Mouse (Mus musculus) stomach, postnatal 0 days (tissue): ENCODE data around the gene Bcam. TPM values are rescaled to one million over a fixed set of nuclear protein-coding genes. Genes with fewer than 3 reads are reported as not detected.

ENCODE experiments used
- ATAC-seq: fragments of 200-750 bp; cut with Nextera tagmentation; 2 replicates; pipeline ENCODE4 v1.8.0; 2017; ENCODE audit not compliant: low FRiP score, low TSS enrichment
- DNase-seq: peaks from one replicate; pipeline ENCODE4 v3.0.0-alpha.2; 2016; ENCODE audit warnings: low spot score
- H3K27ac ChIP-seq: fragments of 300-500 bp; sonication (generic); replicated peaks from 2 replicates; pipeline ENCODE4 v1.5.1; 2014; ENCODE audit warnings: mild to moderate bottlenecking, control low read depth
- H3K27me3 ChIP-seq: fragments of 300-500 bp; sonication (generic); 2 replicates; pipeline ENCODE4 v1.6.1; 2014; ENCODE audit warnings: low read length; ENCODE audit not compliant: control insufficient read depth, insufficient read depth
- H3K36me3 ChIP-seq: fragments of 300-500 bp; sonication (generic); 2 replicates; pipeline ENCODE4 v1.6.1; 2014; ENCODE audit warnings: low read length, mixed read lengths; ENCODE audit not compliant: control insufficient read depth, insufficient read depth
- H3K4me1 ChIP-seq: fragments of 300-500 bp; sonication (generic); replicated peaks from 2 replicates; pipeline ENCODE4 v1.6.1; 2014; ENCODE audit warnings: antibody characterized with exemption; ENCODE audit not compliant: control insufficient read depth, insufficient read depth
- H3K4me2 ChIP-seq: fragments of 300-500 bp; sonication (generic); replicated peaks from 2 replicates; pipeline ENCODE4 v1.6.1; 2014; ENCODE audit warnings: low read depth, mild to moderate bottlenecking, control low read depth, moderate library complexity
- H3K4me3 ChIP-seq: fragments of 300-500 bp; sonication (generic); 2 replicates; pipeline ENCODE4 v1.5.1; 2014; ENCODE audit warnings: low read depth, low read length, control low read depth
- H3K9ac ChIP-seq: fragments of 300-500 bp; sonication (generic); 2 replicates; pipeline ENCODE4 v1.6.1; 2014; ENCODE audit warnings: mild to moderate bottlenecking, low read length, control low read depth, mixed read lengths
- H3K9me3 ChIP-seq: fragments of 300-500 bp; sonication (generic); 2 replicates; pipeline ENCODE4 v1.6.1; 2016; ENCODE audit warnings: low read length; ENCODE audit not compliant: control insufficient read depth
- CTCF ChIP-seq: IDR thresholded peaks from 2 replicates; pipeline ENCODE4 v1.5.1; 2016; ENCODE audit warnings: antibody characterized with exemption, low read depth, mild to moderate bottlenecking, moderate library complexity
- EP300 ChIP-seq: optimal IDR thresholded peaks from 2 replicates; pipeline ENCODE3; 2016; ENCODE audit warnings: antibody characterized with exemption
- WGBS: fragments of 180-500 bp; shearing (Covaris S2); extraction: QIAGEN DNeasy Blood & Tissue Kit; methylation state at CpG from one replicate; pipeline ENCODE4 v1.1.7; 2014; 5-methylcytosine and 5-hydroxymethylcytosine counted together
- polyA plus RNA-seq: library from polyadenylated mRNA; unstranded; fragments of >200 nt; fragmentation: Nextera tagmentation; extraction: Ambion mirVana; gene quantifications from 2 replicates; pipeline ENCODE4 v1.2.1, GENCODE M21; 2015

The Bcam gene
- polyA plus RNA-seq, 1 experiment from 2014 or later: 87.5 TPM

- peak; percentile 34 for DNase-seq
- ATAC-seq: peak; percentile 58; the same call in 1 of the 2 replicates
- TF ChIP-seq EP300 (no peak), CTCF (no peak)
- peak overlapping the region; percentile 27; the same call in 1 of the 2 replicates for H3K9ac ChIP-seq
- no peaks in the 10 kb centered on the region for H3K27me3 ChIP-seq
- no peaks in the 10 kb centered on the region for H3K4me1 ChIP-seq
- H3K9me3 ChIP-seq: no peaks in the 10 kb centered on the region
- peak overlapping the region; percentile 31 for H3K4me2 ChIP-seq
- H3K4me3 ChIP-seq: no peak overlapping the region
- H3K27ac ChIP-seq: peak overlapping the region; percentile 84
- peaks cover 5% of the 10 kb centered on the region; the same call in 1 of the 2 replicates for H3K36me3 ChIP-seq
- 40% methylated on average over 22 of the region's 24 CpGs for WGBS
These were observed 14.7 kb downstream of the Bcam start for GRCm38 (mm10) chr7:19755851-19756786.

GRCm38 (mm10) chr7:19755008-19755407 is 15.8 kb downstream of the Bcam start:
- Histone ChIP-seq H3K4me3 (no peak overlapping the region), H3K9ac (no peak overlapping the region), H3K27ac (peak overlapping the region; percentile 84), H3K27me3 (no peaks in the 10 kb centered on the region), H3K4me1 (0 out of 2 replicates have a peak, but pooled peaks cover 2% of the 10 kb centered on the region), H3K9me3 (no peaks in the 10 kb centered on the region), H3K36me3 (peaks cover 5% of the 10 kb centered on the region; the same call in 1 of the 2 replicates), H3K4me2 (no peak overlapping the region)
- no peak for TF ChIP-seq EP300
- TF ChIP-seq CTCF: peak; percentile 50
- 85% methylated on average over 2 of the region's 2 CpGs for WGBS
- ATAC-seq (no peak), DNase-seq (no peak)

GRCm38 (mm10) chr7:19754065-19754464 is 16.8 kb downstream of the Bcam start:
- WGBS: 54% methylated on average over 1 of the region's 1 CpGs
- no peak for ATAC-seq
- no peak for DNase-seq
- TF ChIP-seq EP300: no peak
- TF ChIP-seq CTCF: no peak
- no peak overlapping the region for H3K4me3 ChIP-seq
- peaks cover 5% of the 10 kb centered on the region; the same call in 1 of the 2 replicates for H3K36me3 ChIP-seq
- 0 out of 2 replicates have a peak, but pooled peaks cover 2% of the 10 kb centered on the region for H3K4me1 ChIP-seq
- H3K27me3 ChIP-seq: no peaks in the 10 kb centered on the region
- H3K4me2 ChIP-seq: no peak overlapping the region
- peak overlapping the region; percentile 56 for H3K27ac ChIP-seq
- no peaks in the 10 kb centered on the region for H3K9me3 ChIP-seq
- H3K9ac ChIP-seq: no peak overlapping the region

- H3K4me1 ChIP-seq: 0 out of 2 replicates have a peak, but pooled peaks cover 2% of the 10 kb centered on the region
- no peak overlapping the region for H3K4me3 ChIP-seq
- H3K27ac ChIP-seq: no peak overlapping the region; the same call in 1 of the 2 replicates
- H3K36me3 ChIP-seq: peaks cover 1% of the 10 kb centered on the region; the same call in 1 of the 2 replicates
- WGBS: 36% methylated on average over 7 of the region's 7 CpGs
- no peak overlapping the region for H3K4me2 ChIP-seq
- no peaks in the 10 kb centered on the region for H3K9me3 ChIP-seq
- no peaks in the 10 kb centered on the region for H3K27me3 ChIP-seq
- DNase-seq: peak; percentile 76
- peak; percentile 16; the same call in 1 of the 2 replicates for ATAC-seq
- H3K9ac ChIP-seq: no peak overlapping the region
- TF ChIP-seq CTCF: peak; percentile 31; the same call in 1 of the 2 replicates
- no peak for TF ChIP-seq EP300
These were observed 17.2 kb downstream of the Bcam start for GRCm38 (mm10) chr7:19753587-19753986.

DNA sequence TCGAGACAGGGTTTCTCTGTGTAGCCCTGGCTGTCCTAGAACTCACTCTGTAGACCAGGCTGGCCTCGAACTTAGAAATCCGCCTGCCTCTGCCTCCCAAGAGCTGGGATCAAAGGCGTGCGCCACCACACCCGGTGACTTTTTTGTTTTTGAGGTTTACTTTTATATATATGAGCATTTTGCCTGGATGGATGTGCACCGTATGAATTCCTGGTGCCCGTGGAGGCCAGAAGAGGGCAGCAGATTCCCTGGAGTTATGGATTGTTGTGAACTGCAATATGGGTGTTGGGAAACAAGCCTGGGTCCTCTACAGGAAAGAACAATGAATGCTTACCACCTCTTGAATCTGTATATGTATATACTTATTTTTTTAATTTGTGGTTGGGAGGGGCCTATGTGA is 18.2 kb downstream of the Bcam start:
- no peaks in the 10 kb centered on the region for H3K9me3 ChIP-seq
- TF ChIP-seq CTCF: peak; percentile 67
- no peak for TF ChIP-seq EP300
- no peak overlapping the region for H3K4me2 ChIP-seq
- no peak overlapping the region for H3K9ac ChIP-seq
- no peak overlapping the region for H3K4me3 ChIP-seq
- ATAC-seq: no peak
- WGBS: 76% methylated on average over 8 of the region's 8 CpGs
- no peak for DNase-seq
- no peaks in the 10 kb centered on the region for H3K27me3 ChIP-seq
- 0 out of 2 replicates have a peak, but pooled peaks cover 2% of the 10 kb centered on the region for H3K4me1 ChIP-seq
- H3K27ac ChIP-seq: no peak overlapping the region
- no peaks in the 10 kb centered on the region for H3K36me3 ChIP-seq

GRCm38 (mm10) chr7:19751070-19751383 is 19.8 kb downstream of the Bcam start:
- H3K9ac ChIP-seq: no peak overlapping the region
- H3K27me3 ChIP-seq: no peaks in the 10 kb centered on the region
- H3K9me3 ChIP-seq: no peaks in the 10 kb centered on the region
- peaks cover 9% of the 10 kb centered on the region; the same call in 1 of the 2 replicates for H3K4me1 ChIP-seq
- H3K36me3 ChIP-seq: no peaks in the 10 kb centered on the region
- DNase-seq: peak; percentile 27
- no peak overlapping the region; the same call in 1 of the 2 replicates for H3K4me2 ChIP-seq
- peak overlapping the region; percentile 37 for H3K27ac ChIP-seq
- no peak overlapping the region for H3K4me3 ChIP-seq
- TF ChIP-seq EP300 (no peak), CTCF (no peak)
- 41% methylated on average over 4 of the region's 4 CpGs for WGBS
- ATAC-seq: no peak
